Mouse (Mus musculus) E14TG2a.4 (cell line): ENCODE measurements around the gene Tet3.

ENCODE experiments used
- CTCF ChIP-seq: conservative IDR thresholded peaks from 2 replicates; pipeline ENCODE4 v1.5.1; 2014; ENCODE audit warnings: low read length
- POU5F1 ChIP-seq: IDR thresholded peaks from 2 replicates; pipeline ENCODE4 v1.6.1; 2014; ENCODE audit warnings: low read length, borderline replicate concordance

GRCm38 (mm10) chr6:83321927-83322326 lies 137.0 kb downstream of the Tet3 start:
- TF ChIP-seq CTCF (no peak), POU5F1 (no peak)
